Mouse (Mus musculus) ES-Bruce4 (cell line): ENCODE data around the gene Hist2h2aa2. TPM values are rescaled to one million over a fixed set of nuclear protein-coding genes. Genes with fewer than 3 reads are reported as not detected.
A peak's percentile ranks its signal among the peaks of the same experiment; 100 is the strongest.

Experiments used
- H3K27ac ChIP-seq: 2 replicates; pipeline ENCODE4 v1.5.1; 2012; ENCODE audit warnings: low read length, inconsistent platforms; ENCODE audit not compliant: insufficient read depth
- H3K27me3 ChIP-seq: 2 replicates; pipeline ENCODE4 v1.6.1; 2012; ENCODE audit warnings: mild to moderate bottlenecking, low read length, inconsistent platforms; ENCODE audit not compliant: control insufficient read depth, poor library complexity, insufficient read depth, severe bottlenecking
- H3K36me3 ChIP-seq: 2 replicates; pipeline ENCODE4 v1.6.1; 2012; ENCODE audit warnings: inconsistent platforms, mild to moderate bottlenecking, low read length, moderate library complexity; ENCODE audit not compliant: control insufficient read depth, poor library complexity, insufficient read depth, severe bottlenecking
- H3K4me1 ChIP-seq: one replicate; pipeline ENCODE4 v1.8.1; 2011; ENCODE audit warnings: low read length; ENCODE audit not compliant: control insufficient read depth, insufficient read depth
- H3K4me3 ChIP-seq: 2 replicates; pipeline ENCODE4 v1.5.1; 2011; ENCODE audit warnings: low read depth, mild to moderate bottlenecking, low read length
- H3K9ac ChIP-seq: 2 replicates; pipeline ENCODE4 v1.6.1; 2012; ENCODE audit warnings: low read depth, mild to moderate bottlenecking, inconsistent platforms; ENCODE audit not compliant: poor library complexity, severe bottlenecking
- H3K9me3 ChIP-seq: replicated peaks from 2 replicates; pipeline ENCODE4 v1.6.1; 2012; ENCODE audit warnings: mild to moderate bottlenecking, low read length, inconsistent platforms; ENCODE audit not compliant: control insufficient read depth, poor library complexity, insufficient read depth, severe bottlenecking
- CTCF ChIP-seq: IDR thresholded peaks from one replicate; pipeline ENCODE4 v1.8.1; 2011; ENCODE audit warnings: low read depth, low read length
- EP300 ChIP-seq: IDR thresholded peaks from 2 replicates; pipeline ENCODE4 v1.6.1; 2011; ENCODE audit warnings: low read depth, low read length; ENCODE audit not compliant: insufficient read depth
- POLR2A ChIP-seq: IDR thresholded peaks from one replicate; pipeline ENCODE4 v1.8.1; 2011; ENCODE audit warnings: low read length; ENCODE audit not compliant: insufficient read depth
- polyA plus RNA-seq: library from polyadenylated mRNA; stranded (reverse); fragments of >200 nt; gene quantifications from 2 replicates; pipeline ENCODE4 v1.2.4, GENCODE M21; 2011; ENCODE audit warnings: low read depth; ENCODE audit not compliant: missing spikeins, insufficient read depth, insufficient read length

The Hist2h2aa2 gene
- polyA plus RNA-seq, 1 experiment: 17.2 TPM

GRCm38 (mm10) chr3:96267541-96267940 lies 27.5 kb upstream of the Hist2h2aa2 start:
- Histone ChIP-seq H3K36me3 (no peaks in the 10 kb centered on the region), H3K4me1 (no peaks in the 10 kb centered on the region), H3K27ac (peak overlapping the region; percentile 98), H3K4me3 (no peak overlapping the region), H3K27me3 (no peaks in the 10 kb centered on the region), H3K9ac (peak overlapping the region; percentile 85), H3K9me3 (no peaks in the 10 kb centered on the region)
- TF ChIP-seq POLR2A: no peak
- TF ChIP-seq CTCF: no peak

DNA sequence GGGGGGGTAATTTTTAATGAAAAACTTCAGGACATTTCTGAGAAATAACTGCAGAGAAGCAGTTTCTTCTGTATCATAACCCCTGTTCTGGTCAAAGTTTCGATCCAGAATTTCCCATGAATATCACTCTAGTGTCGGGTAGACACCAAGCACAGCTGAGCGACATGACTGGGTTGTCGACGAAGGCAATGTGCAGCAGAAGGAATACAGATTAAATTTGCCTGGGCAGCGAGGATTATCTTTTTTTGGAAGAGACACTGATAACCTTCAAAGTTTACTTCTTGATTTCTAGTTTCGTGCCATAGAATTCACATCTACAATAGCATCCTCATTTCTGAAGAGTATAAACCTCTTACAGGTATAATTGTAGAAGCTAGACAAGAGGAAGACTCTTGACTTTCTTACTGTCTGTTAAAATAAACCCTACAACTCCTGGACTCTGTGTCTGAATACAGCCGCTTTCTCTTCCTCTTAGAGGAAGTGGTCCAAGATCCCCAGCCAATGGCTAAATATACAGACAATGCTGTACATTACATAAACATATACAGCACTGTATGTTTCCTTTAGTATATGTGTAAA lies 26.1 kb upstream of the Hist2h2aa2 start:
- Histone ChIP-seq H3K9ac (no peak overlapping the region), H3K9me3 (no peaks in the 10 kb centered on the region), H3K4me3 (no peak overlapping the region), H3K36me3 (no peaks in the 10 kb centered on the region), H3K27me3 (no peaks in the 10 kb centered on the region), H3K27ac (no peak overlapping the region), H3K4me1 (no peaks in the 10 kb centered on the region)
- TF ChIP-seq EP300 (no peak), CTCF (no peak), POLR2A (no peak)

- TF ChIP-seq EP300 (no peak), CTCF (no peak), POLR2A (no peak)
- no peaks in the 10 kb centered on the region for H3K27me3 ChIP-seq
- H3K9me3 ChIP-seq: no peaks in the 10 kb centered on the region
- H3K4me1 ChIP-seq: no peaks in the 10 kb centered on the region
- no peaks in the 10 kb centered on the region for H3K36me3 ChIP-seq
- peak overlapping the region; percentile 40 for H3K4me3 ChIP-seq
- peak overlapping the region; percentile 96 for H3K9ac ChIP-seq
- peak overlapping the region; percentile 92 for H3K27ac ChIP-seq
These were observed 24.4 kb upstream of the Hist2h2aa2 start for GRCm38 (mm10) chr3:96264404-96264949.

GRCm38 (mm10) chr3:96263558-96264403 lies 23.7 kb upstream of the Hist2h2aa2 start:
- Histone ChIP-seq H3K36me3 (no peaks in the 10 kb centered on the region), H3K27me3 (no peaks in the 10 kb centered on the region), H3K27ac (peak overlapping the region; percentile 92), H3K9ac (peak overlapping the region; percentile 96), H3K4me3 (peak overlapping the region; percentile 75), H3K9me3 (no peaks in the 10 kb centered on the region), H3K4me1 (no peaks in the 10 kb centered on the region)
- TF ChIP-seq POLR2A (no peak), EP300 (no peak)

GRCm38 (mm10) chr3:96262979-96263550 lies 23.0 kb upstream of the Hist2h2aa2 start, which contains the start of gene Hist2h4:
Hist2h4 (minus strand) TSS chr3:96263311.
- Histone ChIP-seq H3K9me3 (no peaks in the 10 kb centered on the region), H3K36me3 (no peaks in the 10 kb centered on the region), H3K4me3 (peak within 1 kb of the TSS; percentile 76), H3K27ac (peak within 1 kb of the TSS; percentile 92), H3K4me1 (no peaks in the 10 kb centered on the region), H3K27me3 (no peaks in the 10 kb centered on the region), H3K9ac (peak within 1 kb of the TSS; percentile 96)
- TF ChIP-seq POLR2A: peak; percentile 100
- TF ChIP-seq EP300: 0 out of 2 replicates have a peak, but pooled peaks have one; percentile 37
- TF ChIP-seq CTCF: no peak
